Mouse (Mus musculus): ENCODE measurements around the gene Gm15128. TPM values are rescaled to one million over a fixed set of nuclear protein-coding genes. Genes with fewer than 3 reads are reported as not detected.
"Not testable (repeated sequence)": the region's sequence is repeated elsewhere in the genome, so short reads cannot be mapped to it uniquely, and the experiment has no call there.

The Gm15128 gene
- total RNA-seq (2021): not detected
- long read RNA-seq, experiment 1: 0 reads
- long read RNA-seq, experiment 2: 0 reads

DNA sequence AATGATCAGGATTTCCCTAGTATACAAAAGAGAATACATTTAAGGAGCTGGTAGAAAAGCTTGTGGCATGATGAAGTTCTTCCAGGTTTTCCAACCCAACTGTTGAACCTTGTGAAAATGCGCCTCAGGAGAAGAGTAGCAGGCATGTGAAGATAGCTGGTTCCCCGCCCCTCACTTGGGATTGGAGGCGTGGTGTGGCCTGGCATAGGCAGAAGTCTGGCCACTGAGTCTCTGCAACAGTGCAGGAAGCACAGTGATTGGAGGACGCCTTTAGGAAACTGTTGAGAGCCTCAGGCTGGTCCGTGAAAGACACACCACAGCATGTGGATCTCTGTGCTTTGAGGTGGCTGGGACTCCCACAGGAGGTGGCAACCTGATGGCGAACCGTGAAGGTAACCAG is at the start of gene Gm15128:
Gene Gm15128 (plus strand): TSS at position 301 of the 400 bp plus-strand sequence.
- not testable (repeated sequence) for DNase-seq (ENCODE audit: low spot score in 2 of 2)

Other genes starting within 250 kb of the Gm15128 start
- gene Lrch2, start 211.9 kb upstream of the Gm15128 start, total RNA-seq (2021): 10 to 100 TPM; 20.1 to 25.9 TPM
- gene Gm15080, start 227.0 kb downstream of the Gm15128 start, total RNA-seq (2021): not detected

Data from adrenal gland, adult 18-20 months (tissue).